Mouse (Mus musculus): ENCODE data around the gene Ndufab1. TPM values are rescaled to one million over a fixed set of nuclear protein-coding genes. Genes with fewer than 3 reads are reported as not detected.
"Not testable (repeated sequence)": the region's sequence is repeated elsewhere in the genome, so short reads cannot be mapped to it uniquely, and the experiment has no call there.

The Ndufab1 gene
- polyA plus RNA-seq, 1 experiment from 2014 or later = 556 TPM

- not testable (repeated sequence) for H3K9me3 ChIP-seq (replicated peaks); H3K27me3 ChIP-seq
- 10% methylated on average over 25 of the region's 28 CpGs for WGBS
- peak; percentile 82 for ATAC-seq (ENCODE audit: low FRiP score)
- H3K4me2 ChIP-seq (replicated peaks) = peak overlapping the region; percentile 72
- peaks cover 23% of the 10 kb centered on the region for H3K36me3 ChIP-seq
- peaks cover 13% of the 10 kb centered on the region for H3K4me1 ChIP-seq
- peak overlapping the region; percentile 74 for H3K4me3 ChIP-seq
- peak overlapping the region; percentile 90 for H3K9ac ChIP-seq
- peak overlapping the region; percentile 57; the same call in 1 of the 2 replicates for H3K27ac ChIP-seq
These were observed 506 bp downstream of the Ndufab1 start for GRCm38 (mm10) chr7:122101014-122101746.

GRCm38 (mm10) chr7:122099222-122099621 is 2.5 kb downstream of the Ndufab1 start:
- H3K36me3 ChIP-seq = peaks cover 41% of the 10 kb centered on the region
- peaks cover 13% of the 10 kb centered on the region for H3K4me1 ChIP-seq
- H3K4me3 ChIP-seq = no peak overlapping the region
- no peak overlapping the region for H3K27ac ChIP-seq
- H3K9me3 ChIP-seq (replicated peaks) = no peaks in the 10 kb centered on the region
- no peak for ATAC-seq (ENCODE audit: low FRiP score)
- H3K9ac ChIP-seq = no peak overlapping the region
- H3K27me3 ChIP-seq = no peaks in the 10 kb centered on the region
- H3K4me2 ChIP-seq (replicated peaks) = no peak overlapping the region
- WGBS = 67% methylated on average over 4 of the region's 4 CpGs

- H3K9ac ChIP-seq = no peak overlapping the region
- H3K4me1 ChIP-seq = peaks cover 13% of the 10 kb centered on the region
- no peak overlapping the region for H3K4me3 ChIP-seq
- H3K36me3 ChIP-seq = peaks cover 50% of the 10 kb centered on the region
- H3K27me3 ChIP-seq = no peaks in the 10 kb centered on the region
- H3K4me2 ChIP-seq (replicated peaks) = no peak overlapping the region
- WGBS = 95% methylated on average over 3 of the region's 3 CpGs
- no peak overlapping the region for H3K27ac ChIP-seq
- ATAC-seq (ENCODE audit: low FRiP score) = no peak
- no peaks in the 10 kb centered on the region for H3K9me3 ChIP-seq (replicated peaks)
These were observed 3.7 kb downstream of the Ndufab1 start for GRCm38 (mm10) chr7:122098009-122098408.

GRCm38 (mm10) chr7:122094564-122095330 is 6.9 kb downstream of the Ndufab1 start:
- Histone ChIP-seq H3K4me2 (replicated peaks) (no peak overlapping the region), H3K27me3 (no peaks in the 10 kb centered on the region), H3K36me3 (peaks cover 79% of the 10 kb centered on the region), H3K9ac (no peak overlapping the region), H3K27ac (no peak overlapping the region), H3K4me1 (no peaks in the 10 kb centered on the region), H3K9me3 (replicated peaks) (no peaks in the 10 kb centered on the region), H3K4me3 (no peak overlapping the region)
- WGBS = 98% methylated on average over 2 of the region's 2 CpGs
- no peak for ATAC-seq (ENCODE audit: low FRiP score)

- H3K36me3 ChIP-seq = peaks cover 63% of the 10 kb centered on the region
- no peaks in the 10 kb centered on the region for H3K9me3 ChIP-seq (replicated peaks)
- no peak overlapping the region for H3K4me3 ChIP-seq
- no peaks in the 10 kb centered on the region for H3K4me1 ChIP-seq
- no peak overlapping the region for H3K4me2 ChIP-seq (replicated peaks)
- 91% methylated on average over 11 of the region's 11 CpGs for WGBS
- no peak overlapping the region for H3K9ac ChIP-seq
- no peak overlapping the region for H3K27ac ChIP-seq
- H3K27me3 ChIP-seq = no peaks in the 10 kb centered on the region
- no peak for ATAC-seq (ENCODE audit: low FRiP score)
These were observed 14.3 kb downstream of the Ndufab1 start for GRCm38 (mm10) chr7:122087195-122087982.

- Histone ChIP-seq H3K36me3 (peaks cover 66% of the 10 kb centered on the region), H3K4me3 (no peak overlapping the region), H3K9ac (no peak overlapping the region), H3K4me2 (replicated peaks) (no peak overlapping the region), H3K4me1 (no peaks in the 10 kb centered on the region), H3K27ac (no peak overlapping the region), H3K27me3 (no peaks in the 10 kb centered on the region), H3K9me3 (replicated peaks) (no peaks in the 10 kb centered on the region)
- WGBS = 88% methylated on average over 1 of the region's 1 CpGs
- ATAC-seq (ENCODE audit: low FRiP score) = no peak
These were observed 20.6 kb downstream of the Ndufab1 start for GRCm38 (mm10) chr7:122081071-122081470.

GRCm38 (mm10) chr7:122079798-122080554 is 21.7 kb downstream of the Ndufab1 start:
- Histone ChIP-seq H3K4me2 (replicated peaks) (no peak overlapping the region), H3K4me1 (no peaks in the 10 kb centered on the region), H3K27ac (no peak overlapping the region), H3K36me3 (peaks cover 70% of the 10 kb centered on the region), H3K9me3 (replicated peaks) (no peaks in the 10 kb centered on the region), H3K27me3 (no peaks in the 10 kb centered on the region), H3K9ac (no peak overlapping the region), H3K4me3 (no peak overlapping the region)
- ATAC-seq (ENCODE audit: low FRiP score) = no peak
- 96% methylated on average over 8 of the region's 8 CpGs for WGBS

GRCm38 (mm10) chr7:122074374-122074773 is 27.3 kb downstream of the Ndufab1 start:
- Histone ChIP-seq H3K4me2 (replicated peaks) (no peak overlapping the region), H3K27me3 (no peaks in the 10 kb centered on the region), H3K9me3 (replicated peaks) (no peaks in the 10 kb centered on the region), H3K4me1 (peaks cover 8% of the 10 kb centered on the region; the same call in 1 of the 2 replicates), H3K9ac (no peak overlapping the region), H3K4me3 (no peak overlapping the region), H3K36me3 (peaks cover 86% of the 10 kb centered on the region), H3K27ac (no peak overlapping the region)
- no peak for ATAC-seq (ENCODE audit: low FRiP score)
- 88% methylated on average over 3 of the region's 3 CpGs for WGBS

- peak overlapping the region; percentile 99 for H3K9ac ChIP-seq
- ATAC-seq (ENCODE audit: low FRiP score) = peak; percentile 62; the same call in 1 of the 2 replicates
- H3K4me2 ChIP-seq (replicated peaks) = peak overlapping the region; percentile 80
- WGBS = 2% methylated on average over 57 of the region's 58 CpGs
- H3K36me3 ChIP-seq = peaks cover 31% of the 10 kb centered on the region
- H3K27ac ChIP-seq = peak overlapping the region; percentile 93
- H3K9me3 ChIP-seq (replicated peaks) = no peaks in the 10 kb centered on the region
- peak overlapping the region; percentile 99 for H3K4me3 ChIP-seq
- no peaks in the 10 kb centered on the region for H3K27me3 ChIP-seq
- peaks cover 33% of the 10 kb centered on the region for H3K4me1 ChIP-seq
These were observed 33.9 kb downstream of the Ndufab1 start for GRCm38 (mm10) chr7:122067517-122068381.

GRCm38 (mm10) chr7:122066945-122067516 is 34.7 kb downstream of the Ndufab1 start, which contains the start of the genes Ubfd1 and Ears2:
Gene Ubfd1, plus strand, starts transcription at chr7:122067175.
Gene Ears2, minus strand, starts transcription at chr7:122067263.
- H3K27ac ChIP-seq = peak within 1 kb of the TSS; percentile 93
- peaks cover 23% of the 10 kb centered on the region for H3K36me3 ChIP-seq
- peak within 1 kb of the TSS; percentile 99 for H3K9ac ChIP-seq
- H3K4me2 ChIP-seq (replicated peaks) = peak within 1 kb of the TSS; percentile 80
- peak; percentile 98 for ATAC-seq (ENCODE audit: low FRiP score)
- 0% methylated on average over 59 of the region's 60 CpGs for WGBS
- H3K4me3 ChIP-seq = peak within 1 kb of the TSS; percentile 99
- peaks cover 33% of the 10 kb centered on the region for H3K4me1 ChIP-seq
- H3K27me3 ChIP-seq = no peaks in the 10 kb centered on the region
- no peaks in the 10 kb centered on the region for H3K9me3 ChIP-seq (replicated peaks)
